Mouse (Mus musculus) neural tube, embryonic 15.5 days (tissue): ENCODE results near the gene Grik2. TPM values are rescaled to one million over a fixed set of nuclear protein-coding genes. Genes with fewer than 3 reads are reported as not detected.

Experiments
- ATAC-seq: fragments of 200-750 bp; cut with Nextera tagmentation; 2 replicates; pipeline ENCODE4 v1.8.0; 2017; ENCODE audit warnings: mild to moderate bottlenecking, moderate TSS enrichment, moderate library complexity; ENCODE audit not compliant: low FRiP score
- H3K27ac ChIP-seq: fragments of 300-500 bp; sonication (generic); replicated peaks from 2 replicates; pipeline ENCODE4 v1.5.1; 2015; ENCODE audit warnings: mild to moderate bottlenecking, inconsistent platforms
- H3K27me3 ChIP-seq: fragments of 300-500 bp; sonication (generic); replicated peaks from 2 replicates; pipeline ENCODE4 v1.6.1; 2015; ENCODE audit warnings: inconsistent platforms
- H3K36me3 ChIP-seq: fragments of 300-500 bp; sonication (generic); 2 replicates; pipeline ENCODE4 v1.6.1; 2015; ENCODE audit warnings: inconsistent platforms
- H3K4me1 ChIP-seq: fragments of 300-500 bp; sonication (generic); 2 replicates; pipeline ENCODE4 v1.6.1; 2015; ENCODE audit warnings: inconsistent platforms
- H3K4me2 ChIP-seq: fragments of 300-500 bp; sonication (generic); 2 replicates; pipeline ENCODE4 v1.6.1; 2015; ENCODE audit warnings: inconsistent platforms, mild to moderate bottlenecking, moderate library complexity
- H3K4me3 ChIP-seq: fragments of 300-500 bp; sonication (generic); replicated peaks from 2 replicates; pipeline ENCODE4 v1.5.1; 2015; ENCODE audit warnings: mild to moderate bottlenecking, inconsistent platforms
- H3K9ac ChIP-seq: fragments of 300-500 bp; sonication (generic); replicated peaks from 2 replicates; pipeline ENCODE4 v1.6.1; 2015; ENCODE audit warnings: mild to moderate bottlenecking, inconsistent platforms
- H3K9me3 ChIP-seq: fragments of 300-500 bp; sonication (generic); replicated peaks from 2 replicates; pipeline ENCODE4 v1.6.1; 2016; ENCODE audit warnings: inconsistent platforms
- WGBS: fragments of 180-500 bp; shearing (Covaris S2); methylation state at CpG from one replicate; pipeline ENCODE4 v1.1.7; 2015; ENCODE audit warnings: mixed read lengths; 5-methylcytosine and 5-hydroxymethylcytosine counted together
- polyA plus RNA-seq: library from polyadenylated mRNA; unstranded; fragments of >200 nt; fragmentation: Nextera tagmentation; extraction: Ambion mirVana; gene quantifications from 2 replicates; pipeline ENCODE4 v1.2.1, GENCODE M21; 2015

Gene Grik2
- 27.9 and 33.6 TPM in 2 replicates for polyA plus RNA-seq

DNA sequence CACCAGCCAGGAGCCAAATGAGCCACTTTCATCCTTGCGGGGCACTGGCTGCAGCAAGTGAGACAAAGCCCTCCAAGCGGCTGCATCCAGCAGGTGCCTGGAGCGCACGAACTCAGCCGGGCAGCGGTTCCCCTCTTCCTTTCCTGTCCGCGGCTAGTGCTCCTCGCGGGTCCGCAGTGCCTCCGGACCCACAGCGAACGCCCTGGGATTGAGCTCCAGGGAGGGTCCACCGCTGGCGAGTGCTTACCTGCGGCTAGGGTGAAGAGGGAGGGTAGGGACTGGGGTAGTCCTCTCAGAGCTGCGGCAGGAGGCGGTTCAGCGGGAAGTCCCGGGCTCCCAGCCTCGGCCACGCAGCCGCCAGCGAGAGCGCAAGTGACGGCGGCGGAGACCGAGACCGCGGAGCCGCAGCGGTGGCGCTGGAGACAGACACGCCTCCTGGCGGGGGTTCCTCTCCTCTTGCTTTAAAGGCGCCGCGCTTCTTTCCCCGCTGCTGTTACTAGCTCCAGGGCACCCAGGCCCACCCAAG, at the start of gene Grik2:
TSS of gene Grik2 (minus strand) at position 386 of the 526 bp plus-strand sequence.
- H3K4me1 ChIP-seq: peaks cover 25% of the 10 kb centered on the region
- WGBS: under 1% methylated on average over 41 of the region's 41 CpGs
- H3K9me3 ChIP-seq: no peaks in the 10 kb centered on the region
- peak within 1 kb of the TSS; percentile 97 for H3K9ac ChIP-seq
- peak within 1 kb of the TSS; percentile 95 for H3K27ac ChIP-seq
- no peaks in the 10 kb centered on the region for H3K27me3 ChIP-seq
- H3K4me3 ChIP-seq: peak within 1 kb of the TSS; percentile 85
- ATAC-seq: peak; percentile 92
- peak within 1 kb of the TSS; percentile 67 for H3K4me2 ChIP-seq
- no peaks in the 10 kb centered on the region for H3K36me3 ChIP-seq

DNA sequence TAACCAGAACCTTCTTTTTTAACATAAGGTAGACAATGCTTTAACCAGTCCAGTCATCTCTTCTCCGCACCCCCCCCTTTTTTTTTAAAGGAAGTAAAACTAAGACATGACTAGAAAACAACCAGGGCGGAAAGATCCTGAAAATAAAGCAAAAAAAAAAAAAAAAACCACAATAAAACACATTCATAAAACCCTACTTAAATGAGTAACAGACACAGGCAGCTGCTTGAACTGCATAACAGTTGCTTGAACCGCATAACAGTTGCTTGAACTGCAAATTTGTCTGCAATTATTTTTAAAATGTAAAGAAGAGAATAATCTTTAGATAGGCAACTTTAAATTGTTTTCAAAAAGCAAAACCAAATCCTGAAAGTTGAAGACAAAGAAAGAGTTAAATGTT, 45.8 kb upstream of the Grik2 start:
- H3K4me3 ChIP-seq: no peak overlapping the region
- 79% methylated on average over 3 of the region's 3 CpGs for WGBS
- no peaks in the 10 kb centered on the region for H3K27me3 ChIP-seq
- no peak overlapping the region for H3K4me2 ChIP-seq
- no peaks in the 10 kb centered on the region for H3K36me3 ChIP-seq
- no peak overlapping the region for H3K9ac ChIP-seq
- no peaks in the 10 kb centered on the region for H3K9me3 ChIP-seq
- H3K27ac ChIP-seq: no peak overlapping the region
- no peak for ATAC-seq
- no peaks in the 10 kb centered on the region for H3K4me1 ChIP-seq

DNA sequence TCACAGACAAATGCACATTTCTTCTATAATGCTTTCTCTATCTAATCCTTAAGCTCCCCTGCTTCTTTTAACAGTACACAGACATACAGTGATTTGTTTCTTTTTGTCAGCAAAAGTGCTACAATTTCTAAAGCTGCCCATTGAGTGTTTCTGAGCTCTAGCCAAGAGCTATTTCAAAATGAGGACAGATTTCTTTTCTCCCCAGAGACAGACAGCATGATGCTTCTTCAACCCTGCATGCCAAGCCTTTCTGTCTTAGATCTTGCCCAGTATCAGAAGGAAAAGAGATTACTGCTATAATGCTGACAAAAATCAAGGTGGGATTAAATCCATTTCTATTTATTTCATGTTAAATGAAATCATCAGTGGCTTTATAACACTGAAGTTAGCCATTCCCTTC, 18.7 kb upstream of the Grik2 start:
- Histone ChIP-seq H3K9me3 (no peaks in the 10 kb centered on the region), H3K4me1 (no peaks in the 10 kb centered on the region), H3K27me3 (no peaks in the 10 kb centered on the region)

GRCm38 (mm10) chr10:49801001-49801400, 12.4 kb upstream of the Grik2 start:
- Histone ChIP-seq H3K4me1 (no peaks in the 10 kb centered on the region), H3K9ac (no peak overlapping the region), H3K27me3 (no peaks in the 10 kb centered on the region), H3K4me3 (no peak overlapping the region), H3K27ac (no peak overlapping the region), H3K4me2 (no peak overlapping the region), H3K36me3 (no peaks in the 10 kb centered on the region), H3K9me3 (no peaks in the 10 kb centered on the region)
- ATAC-seq: no peak
- WGBS: 82% methylated on average over 1 of the region's 1 CpGs

More for the DNA sequence above, 18.7 kb upstream of the Grik2 start:
- ATAC-seq: no peak
- Histone ChIP-seq H3K9ac (no peak overlapping the region), H3K36me3 (no peaks in the 10 kb centered on the region), H3K27ac (no peak overlapping the region), H3K4me2 (no peak overlapping the region), H3K4me3 (no peak overlapping the region)

- no peaks in the 10 kb centered on the region for H3K9me3 ChIP-seq
- H3K27ac ChIP-seq: no peak overlapping the region
- H3K9ac ChIP-seq: no peak overlapping the region
- H3K27me3 ChIP-seq: no peaks in the 10 kb centered on the region
- H3K36me3 ChIP-seq: no peaks in the 10 kb centered on the region
- no peak overlapping the region for H3K4me2 ChIP-seq
- peaks cover 15% of the 10 kb centered on the region for H3K4me1 ChIP-seq
- H3K4me3 ChIP-seq: no peak overlapping the region
- no peak for ATAC-seq
Observed at GRCm38 (mm10) chr10:49794129-49794528, 5.6 kb upstream of the Grik2 start.

- Histone ChIP-seq H3K36me3 (no peaks in the 10 kb centered on the region), H3K27ac (0 out of 2 replicates have a peak overlapping the region, but pooled peaks have one; percentile 95), H3K9ac (no peak overlapping the region), H3K4me1 (peaks cover 19% of the 10 kb centered on the region), H3K4me2 (peak overlapping the region; percentile 67), H3K27me3 (no peaks in the 10 kb centered on the region), H3K4me3 (peak overlapping the region; percentile 9), H3K9me3 (no peaks in the 10 kb centered on the region)
- ATAC-seq: no peak
- WGBS: 24% methylated on average over 8 of the region's 8 CpGs
Observed at GRCm38 (mm10) chr10:49790326-49790725, 1.8 kb upstream of the Grik2 start.

DNA sequence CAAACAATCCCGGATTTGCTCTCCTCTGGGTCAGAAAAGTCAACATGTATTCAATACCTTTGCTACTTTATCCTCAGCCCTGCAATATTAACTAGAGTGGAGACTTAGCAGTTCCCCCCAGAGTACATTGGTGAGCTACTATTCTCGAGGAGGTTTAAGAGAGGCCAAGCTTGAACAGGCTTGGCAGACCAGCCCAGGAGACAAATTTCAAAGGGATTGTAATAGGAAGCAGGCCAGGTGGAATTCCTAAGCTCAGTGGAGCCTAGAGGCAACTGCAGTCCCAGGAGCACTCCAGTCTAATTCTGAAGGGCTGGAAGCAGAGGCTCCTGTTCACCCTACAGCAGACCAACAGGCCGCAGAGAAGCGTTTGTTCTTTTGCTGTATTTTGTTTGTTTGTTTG, 1.1 kb upstream of the Grik2 start:
- no peak for ATAC-seq
- H3K9me3 ChIP-seq: no peaks in the 10 kb centered on the region
- no peaks in the 10 kb centered on the region for H3K36me3 ChIP-seq
- H3K4me1 ChIP-seq: peaks cover 19% of the 10 kb centered on the region
- peak overlapping the region; percentile 67 for H3K4me2 ChIP-seq
- WGBS: 40% methylated on average over 4 of the region's 4 CpGs
- H3K4me3 ChIP-seq: peak overlapping the region; percentile 85
- H3K27me3 ChIP-seq: no peaks in the 10 kb centered on the region
- peak overlapping the region; percentile 95; the same call in 1 of the 2 replicates for H3K27ac ChIP-seq
- H3K9ac ChIP-seq: no peak overlapping the region; the same call in 1 of the 2 replicates

DNA sequence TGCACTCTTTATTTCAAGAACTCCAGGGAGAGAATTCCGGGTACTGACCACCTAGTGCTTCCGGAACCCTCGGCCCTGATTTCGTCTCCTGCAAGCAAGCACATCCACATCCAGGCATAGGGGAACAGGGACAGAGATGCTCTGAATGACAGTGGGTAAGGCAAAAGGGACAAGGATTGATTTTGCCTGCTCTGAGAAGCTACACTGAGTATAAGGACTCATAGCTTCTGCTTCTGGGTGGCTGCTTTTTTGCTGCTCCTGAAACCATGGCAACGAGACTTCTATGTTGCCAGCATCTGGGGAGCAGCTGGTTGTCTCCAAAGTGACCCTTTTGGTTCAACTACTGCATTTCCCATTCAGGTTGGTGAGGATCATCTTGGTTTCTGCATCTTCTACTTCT, 348 bp upstream of the Grik2 start:
- WGBS: 7% methylated on average over 5 of the region's 5 CpGs
- Histone ChIP-seq H3K4me3 (peak overlapping the region; percentile 85), H3K4me1 (peaks cover 20% of the 10 kb centered on the region), H3K9ac (peak overlapping the region; percentile 97), H3K9me3 (no peaks in the 10 kb centered on the region), H3K4me2 (peak overlapping the region; percentile 67), H3K36me3 (no peaks in the 10 kb centered on the region), H3K27ac (peak overlapping the region; percentile 95), H3K27me3 (no peaks in the 10 kb centered on the region)
- ATAC-seq: peak; percentile 74

- H3K27ac ChIP-seq: peak overlapping the region; percentile 60
- no peak for ATAC-seq
Observed at GRCm38 (mm10) chr10:49786630-49787029, 1.9 kb downstream of the Grik2 start.

GRCm38 (mm10) chr10:49785477-49785876, 3.1 kb downstream of the Grik2 start:
- ATAC-seq: no peak
- Histone ChIP-seq H3K27ac (0 out of 2 replicates have a peak overlapping the region, but pooled peaks have one; percentile 51), H3K4me1 (peaks cover 40% of the 10 kb centered on the region), H3K4me3 (peak overlapping the region; percentile 34), H3K9ac (peak overlapping the region; percentile 32; the same call in 1 of the 2 replicates), H3K9me3 (no peaks in the 10 kb centered on the region), H3K36me3 (no peaks in the 10 kb centered on the region), H3K4me2 (peak overlapping the region; percentile 47), H3K27me3 (no peaks in the 10 kb centered on the region)
- WGBS: 32% methylated on average over 2 of the region's 2 CpGs

More at GRCm38 (mm10) chr10:49786630-49787029, 1.9 kb downstream of the Grik2 start:
- Histone ChIP-seq H3K27me3 (no peaks in the 10 kb centered on the region), H3K36me3 (no peaks in the 10 kb centered on the region), H3K4me3 (peak overlapping the region; percentile 42), H3K4me2 (peak overlapping the region; percentile 48), H3K9ac (peak overlapping the region; percentile 40), H3K9me3 (no peaks in the 10 kb centered on the region), H3K4me1 (peaks cover 33% of the 10 kb centered on the region)
- 33% methylated on average over 3 of the region's 3 CpGs for WGBS

GRCm38 (mm10) chr10:49784831-49785230, 3.7 kb downstream of the Grik2 start:
- no peaks in the 10 kb centered on the region for H3K36me3 ChIP-seq
- no peaks in the 10 kb centered on the region for H3K9me3 ChIP-seq
- peak overlapping the region; percentile 47 for H3K4me2 ChIP-seq
- H3K9ac ChIP-seq: peak overlapping the region; percentile 32; the same call in 1 of the 2 replicates
- H3K27ac ChIP-seq: peak overlapping the region; percentile 58; the same call in 1 of the 2 replicates
- 13% methylated on average over 2 of the region's 2 CpGs for WGBS
- ATAC-seq: no peak
- H3K4me1 ChIP-seq: peaks cover 40% of the 10 kb centered on the region
- H3K27me3 ChIP-seq: no peaks in the 10 kb centered on the region
- H3K4me3 ChIP-seq: peak overlapping the region; percentile 34
